Mouse (Mus musculus) limb, embryonic 14.5 days (tissue): ENCODE results near the gene Trip10. TPM values are rescaled to one million over a fixed set of nuclear protein-coding genes. Genes with fewer than 3 reads are reported as not detected.

Experiments
- ATAC-seq: fragments of 200-750 bp; cut with Nextera tagmentation; 2 replicates; pipeline ENCODE4 v1.8.0; 2017; ENCODE audit warnings: low read depth, moderate number of reproducible peaks, moderate TSS enrichment; ENCODE audit not compliant: low FRiP score
- DNase-seq: peaks from one replicate; pipeline ENCODE4 v3.0.0-alpha.2; 2015; ENCODE audit warnings: low spot score
- H3K27ac ChIP-seq: fragments of 300-500 bp; sonication (generic); replicated peaks from 2 replicates; pipeline ENCODE4 v1.5.1; 2014; ENCODE audit warnings: low read depth, mild to moderate bottlenecking, low read length, moderate library complexity, mixed read lengths
- H3K27me3 ChIP-seq: fragments of 300-500 bp; sonication (generic); 2 replicates; pipeline ENCODE4 v1.6.1; 2014; ENCODE audit warnings: low read length, mixed read lengths; ENCODE audit not compliant: control insufficient read depth, insufficient read depth
- H3K36me3 ChIP-seq: fragments of 300-500 bp; sonication (generic); 2 replicates; pipeline ENCODE4 v1.6.1; 2014; ENCODE audit warnings: mild to moderate bottlenecking, low read length, moderate library complexity, mixed read lengths; ENCODE audit not compliant: control insufficient read depth, insufficient read depth
- H3K4me1 ChIP-seq: fragments of 300-500 bp; sonication (generic); 2 replicates; pipeline ENCODE4 v1.6.1; 2014; ENCODE audit warnings: antibody characterized with exemption, low read length, mixed read lengths; ENCODE audit not compliant: control insufficient read depth, insufficient read depth
- H3K4me2 ChIP-seq: fragments of 300-500 bp; sonication (generic); replicated peaks from 2 replicates; pipeline ENCODE4 v1.6.1; 2014; ENCODE audit warnings: low read depth, mild to moderate bottlenecking, low read length, moderate library complexity; ENCODE audit not compliant: severe bottlenecking
- H3K4me3 ChIP-seq: fragments of 300-500 bp; sonication (generic); replicated peaks from 2 replicates; pipeline ENCODE4 v1.5.1; 2014; ENCODE audit warnings: low read length
- H3K9ac ChIP-seq: fragments of 300-500 bp; sonication (generic); 2 replicates; pipeline ENCODE4 v1.6.1; 2014; ENCODE audit warnings: mild to moderate bottlenecking, low read depth, low read length, moderate library complexity; ENCODE audit not compliant: severe bottlenecking
- H3K9me3 ChIP-seq: fragments of 300-500 bp; sonication (generic); 2 replicates; pipeline ENCODE4 v1.6.1; 2016; ENCODE audit warnings: low read length; ENCODE audit not compliant: control insufficient read depth
- POLR2A ChIP-seq: fragments of 200-500 bp; IDR thresholded peaks from 2 replicates; pipeline ENCODE4 v1.8.0; 2012; ENCODE audit warnings: inconsistent platforms, mild to moderate bottlenecking, moderate library complexity, borderline replicate concordance; ENCODE audit not compliant: insufficient read depth, insufficient read length; ENCODE audit errors: extremely low read depth
- WGBS: fragments of 180-500 bp; shearing (Covaris S2); extraction: QIAGEN DNeasy Blood & Tissue Kit; methylation state at CpG from one replicate; pipeline ENCODE4 v1.1.7; 2014; 5-methylcytosine and 5-hydroxymethylcytosine counted together
- polyA plus RNA-seq, 2 experiments: library from polyadenylated mRNA; depleted of rRNA in 1 of 2; stranded (reverse) in 1 of 2; unstranded in 1 of 2; fragments of >200 nt; fragmentation: Nextera tagmentation in 1 of 2; extraction: Ambion mirVana in 1 of 2; gene quantifications; 2 replicates each; pipeline versions ENCODE4 v1.2.1 to v1.2.3; 2012 to 2014

Trip10 gene
- polyA plus RNA-seq, 2 experiments = 27.1 to 46.9 TPM

GRCm38 (mm10) chr17:57286718-57287355 lies 37.6 kb downstream of the Trip10 start:
- H3K27ac ChIP-seq = no peak overlapping the region
- 68% methylated on average over 8 of the region's 8 CpGs for WGBS
- no peaks in the 10 kb centered on the region for H3K4me1 ChIP-seq
- H3K9me3 ChIP-seq = no peaks in the 10 kb centered on the region; the same call in 1 of the 2 replicates
- H3K4me3 ChIP-seq = no peak overlapping the region
- DNase-seq (no peak), ATAC-seq (no peak)
- no peak for TF ChIP-seq POLR2A
- H3K36me3 ChIP-seq = no peaks in the 10 kb centered on the region
- H3K4me2 ChIP-seq = no peak overlapping the region
- no peak overlapping the region for H3K9ac ChIP-seq
- H3K27me3 ChIP-seq = no peaks in the 10 kb centered on the region

GRCm38 (mm10) chr17:57289252-57289651 lies 40.0 kb downstream of the Trip10 start:
- WGBS = 87% methylated on average over 5 of the region's 5 CpGs
- H3K4me2 ChIP-seq = no peak overlapping the region
- DNase-seq = no peak
- H3K9ac ChIP-seq = no peak overlapping the region
- no peaks in the 10 kb centered on the region for H3K27me3 ChIP-seq
- H3K9me3 ChIP-seq = no peaks in the 10 kb centered on the region; the same call in 1 of the 2 replicates
- no peak for TF ChIP-seq POLR2A
- no peaks in the 10 kb centered on the region for H3K4me1 ChIP-seq
- no peak overlapping the region for H3K27ac ChIP-seq
- ATAC-seq = no peak
- H3K4me3 ChIP-seq = no peak overlapping the region
- no peaks in the 10 kb centered on the region for H3K36me3 ChIP-seq

- TF ChIP-seq POLR2A = no peak
- no peak overlapping the region for H3K27ac ChIP-seq
- ATAC-seq = no peak
- no peak overlapping the region for H3K9ac ChIP-seq
- H3K36me3 ChIP-seq = no peaks in the 10 kb centered on the region
- no peak overlapping the region for H3K4me2 ChIP-seq
- no peaks in the 10 kb centered on the region for H3K4me1 ChIP-seq
- no peaks in the 10 kb centered on the region for H3K27me3 ChIP-seq
- DNase-seq = no peak
- no peaks in the 10 kb centered on the region; the same call in 1 of the 2 replicates for H3K9me3 ChIP-seq
- H3K4me3 ChIP-seq = no peak overlapping the region
- 78% methylated on average over 9 of the region's 9 CpGs for WGBS
Measured at GRCm38 (mm10) chr17:57290001-57290670, 40.9 kb downstream of the Trip10 start.

GRCm38 (mm10) chr17:57290671-57291055 lies 41.4 kb downstream of the Trip10 start:
- Histone ChIP-seq H3K36me3 (no peaks in the 10 kb centered on the region), H3K4me2 (no peak overlapping the region), H3K4me3 (no peak overlapping the region), H3K9me3 (no peaks in the 10 kb centered on the region; the same call in 1 of the 2 replicates), H3K27ac (no peak overlapping the region), H3K9ac (no peak overlapping the region), H3K4me1 (no peaks in the 10 kb centered on the region), H3K27me3 (no peaks in the 10 kb centered on the region)
- 87% methylated on average over 7 of the region's 7 CpGs for WGBS
- no peak for TF ChIP-seq POLR2A
- ATAC-seq (no peak), DNase-seq (no peak)

- Histone ChIP-seq H3K4me3 (no peak overlapping the region), H3K9me3 (no peaks in the 10 kb centered on the region; the same call in 1 of the 2 replicates), H3K9ac (no peak overlapping the region), H3K27me3 (no peaks in the 10 kb centered on the region), H3K4me1 (no peaks in the 10 kb centered on the region), H3K4me2 (no peak overlapping the region), H3K36me3 (no peaks in the 10 kb centered on the region), H3K27ac (no peak overlapping the region)
- TF ChIP-seq POLR2A = no peak
- ATAC-seq (no peak), DNase-seq (no peak)
- 80% methylated on average over 2 of the region's 2 CpGs for WGBS
Measured at GRCm38 (mm10) chr17:57292302-57292701, 43.0 kb downstream of the Trip10 start.
